Mouse (Mus musculus) thymus, adult 2 months (tissue): ENCODE data around the gene 4930518I15Rik.

ENCODE experiments used
- CTCF ChIP-seq: fragments of 200-500 bp; IDR thresholded peaks from 2 replicates; pipeline ENCODE4 v1.5.1; 2012; ENCODE audit warnings: mild to moderate bottlenecking, control low read depth, low read length, moderate library complexity, borderline replicate concordance; ENCODE audit not compliant: control insufficient read depth, poor library complexity, insufficient read depth; ENCODE audit errors: extremely low read depth
- POLR2A ChIP-seq: fragments of 200-500 bp; IDR thresholded peaks from 2 replicates; pipeline ENCODE4 v1.6.1; 2012; ENCODE audit warnings: mild to moderate bottlenecking, low read length, control low read depth, moderate library complexity; ENCODE audit not compliant: control insufficient read depth, poor library complexity, insufficient read depth; ENCODE audit errors: extremely low read depth

DNA sequence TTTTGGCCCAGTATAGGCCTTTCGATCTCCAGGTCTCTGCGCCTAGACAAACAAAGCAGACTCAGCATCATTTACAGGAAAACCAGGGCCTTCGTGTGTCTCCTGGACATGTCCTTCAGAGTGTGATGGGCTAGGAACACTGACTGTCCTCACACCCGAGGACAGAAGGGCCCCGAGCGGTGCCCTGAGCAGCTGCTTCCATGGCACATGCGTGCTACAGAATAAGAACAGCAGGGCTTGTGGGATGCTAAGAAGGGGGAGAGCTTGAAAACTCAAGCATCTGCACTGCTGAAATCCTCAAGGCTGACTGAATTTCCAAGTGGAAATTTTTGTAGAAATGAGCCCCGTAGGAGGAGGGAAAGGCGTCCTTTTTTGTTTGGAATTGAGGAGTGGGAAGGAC, 39.3 kb upstream of the 4930518I15Rik start:
- no peak for TF ChIP-seq CTCF
- no peak for TF ChIP-seq POLR2A
